Mouse (Mus musculus) ES-Bruce4 (cell line): ENCODE measurements at regions not wholly inside any gene's neighbourhood (a gene's known extent, or its start where the extent isn't known, plus 50 kb on each side); places are given as distances from the start of the nearest gene placed in this dataset.

Source experiments
- H3K27ac ChIP-seq: 2 replicates; pipeline ENCODE4 v1.5.1; 2012; ENCODE audit warnings: low read length, inconsistent platforms; ENCODE audit not compliant: insufficient read depth
- H3K27me3 ChIP-seq: 2 replicates; pipeline ENCODE4 v1.6.1; 2012; ENCODE audit warnings: mild to moderate bottlenecking, low read length, inconsistent platforms; ENCODE audit not compliant: control insufficient read depth, poor library complexity, insufficient read depth, severe bottlenecking
- H3K36me3 ChIP-seq: 2 replicates; pipeline ENCODE4 v1.6.1; 2012; ENCODE audit warnings: inconsistent platforms, mild to moderate bottlenecking, low read length, moderate library complexity; ENCODE audit not compliant: control insufficient read depth, poor library complexity, insufficient read depth, severe bottlenecking
- H3K4me1 ChIP-seq: one replicate; pipeline ENCODE4 v1.8.1; 2011; ENCODE audit warnings: low read length; ENCODE audit not compliant: control insufficient read depth, insufficient read depth
- H3K4me3 ChIP-seq: 2 replicates; pipeline ENCODE4 v1.5.1; 2011; ENCODE audit warnings: low read depth, mild to moderate bottlenecking, low read length
- H3K9ac ChIP-seq: 2 replicates; pipeline ENCODE4 v1.6.1; 2012; ENCODE audit warnings: low read depth, mild to moderate bottlenecking, inconsistent platforms; ENCODE audit not compliant: poor library complexity, severe bottlenecking
- H3K9me3 ChIP-seq: replicated peaks from 2 replicates; pipeline ENCODE4 v1.6.1; 2012; ENCODE audit warnings: mild to moderate bottlenecking, low read length, inconsistent platforms; ENCODE audit not compliant: control insufficient read depth, poor library complexity, insufficient read depth, severe bottlenecking
- CTCF ChIP-seq: IDR thresholded peaks from one replicate; pipeline ENCODE4 v1.8.1; 2011; ENCODE audit warnings: low read depth, low read length
- EP300 ChIP-seq: IDR thresholded peaks from 2 replicates; pipeline ENCODE4 v1.6.1; 2011; ENCODE audit warnings: low read depth, low read length; ENCODE audit not compliant: insufficient read depth
- POLR2A ChIP-seq: IDR thresholded peaks from one replicate; pipeline ENCODE4 v1.8.1; 2011; ENCODE audit warnings: low read length; ENCODE audit not compliant: insufficient read depth

DNA sequence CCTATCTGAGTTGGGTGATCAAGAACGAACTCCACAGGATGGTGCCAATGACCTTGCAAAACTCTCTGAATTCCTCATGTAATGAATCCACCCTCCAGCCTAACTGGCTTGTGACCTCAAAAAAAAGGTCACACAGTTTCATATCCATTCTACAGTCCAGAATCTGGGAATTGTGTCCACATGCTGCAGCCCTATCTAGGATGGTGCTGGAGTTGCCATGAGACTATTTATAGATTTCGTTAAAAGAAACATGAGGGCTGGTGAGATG lies 89.8 kb downstream of the Fam161a start:
- H3K27me3 ChIP-seq = no peaks in the 10 kb centered on the region
- peaks cover 11% of the 10 kb centered on the region for H3K9me3 ChIP-seq
- peak overlapping the region; percentile 97 for H3K27ac ChIP-seq
- H3K4me3 ChIP-seq = no peak overlapping the region
- TF ChIP-seq CTCF (no peak), EP300 (no peak)
- H3K9ac ChIP-seq = peak overlapping the region; percentile 69; the same call in 1 of the 2 replicates
- no peaks in the 10 kb centered on the region for H3K36me3 ChIP-seq
- peaks cover 5% of the 10 kb centered on the region for H3K4me1 ChIP-seq

GRCm38 (mm10) chr11:23114636-23115035 lies 107.3 kb downstream of the Fam161a start:
- H3K27ac ChIP-seq = no peak overlapping the region
- H3K9ac ChIP-seq = no peak overlapping the region
- H3K9me3 ChIP-seq = peaks cover 20% of the 10 kb centered on the region
- no peaks in the 10 kb centered on the region for H3K27me3 ChIP-seq
- H3K4me3 ChIP-seq = no peak overlapping the region
- H3K4me1 ChIP-seq = no peaks in the 10 kb centered on the region
- no peaks in the 10 kb centered on the region for H3K36me3 ChIP-seq
- TF ChIP-seq EP300 = no peak
- no peak for TF ChIP-seq POLR2A
- TF ChIP-seq CTCF = no peak

DNA sequence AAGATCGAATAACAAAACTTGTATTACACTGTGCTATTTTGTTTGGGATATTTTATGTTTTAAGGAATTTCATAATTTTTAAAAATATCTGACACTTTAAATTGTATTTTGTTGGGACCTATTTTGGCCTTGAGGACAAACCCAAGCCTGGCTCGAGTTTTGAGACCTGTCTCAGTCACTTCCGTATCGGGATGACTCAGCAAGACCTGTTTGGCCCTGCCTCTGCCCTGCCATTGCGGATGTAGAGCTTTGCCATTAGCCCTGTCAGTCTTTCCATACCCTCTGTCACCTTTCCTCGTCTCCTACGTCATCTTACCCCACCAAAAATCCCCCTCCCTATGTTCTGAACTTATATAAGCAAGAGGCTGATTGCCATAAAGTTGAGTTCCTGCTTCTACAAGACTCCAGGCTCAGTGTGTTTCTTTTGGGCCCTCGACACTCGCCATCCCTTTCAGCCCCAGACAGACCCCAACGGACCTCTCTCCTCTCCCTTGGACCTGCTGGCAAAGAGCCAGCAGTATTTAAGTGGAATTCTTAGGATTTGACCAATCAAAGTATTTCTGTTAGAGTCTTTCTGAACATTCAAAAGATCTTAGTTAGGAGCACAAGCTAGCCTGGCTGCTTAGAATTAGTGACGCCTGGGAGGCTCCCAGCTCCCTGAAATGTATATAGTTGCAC lies 113.3 kb downstream of the Fam161a start:
- H3K4me1 ChIP-seq = no peaks in the 10 kb centered on the region

DNA sequence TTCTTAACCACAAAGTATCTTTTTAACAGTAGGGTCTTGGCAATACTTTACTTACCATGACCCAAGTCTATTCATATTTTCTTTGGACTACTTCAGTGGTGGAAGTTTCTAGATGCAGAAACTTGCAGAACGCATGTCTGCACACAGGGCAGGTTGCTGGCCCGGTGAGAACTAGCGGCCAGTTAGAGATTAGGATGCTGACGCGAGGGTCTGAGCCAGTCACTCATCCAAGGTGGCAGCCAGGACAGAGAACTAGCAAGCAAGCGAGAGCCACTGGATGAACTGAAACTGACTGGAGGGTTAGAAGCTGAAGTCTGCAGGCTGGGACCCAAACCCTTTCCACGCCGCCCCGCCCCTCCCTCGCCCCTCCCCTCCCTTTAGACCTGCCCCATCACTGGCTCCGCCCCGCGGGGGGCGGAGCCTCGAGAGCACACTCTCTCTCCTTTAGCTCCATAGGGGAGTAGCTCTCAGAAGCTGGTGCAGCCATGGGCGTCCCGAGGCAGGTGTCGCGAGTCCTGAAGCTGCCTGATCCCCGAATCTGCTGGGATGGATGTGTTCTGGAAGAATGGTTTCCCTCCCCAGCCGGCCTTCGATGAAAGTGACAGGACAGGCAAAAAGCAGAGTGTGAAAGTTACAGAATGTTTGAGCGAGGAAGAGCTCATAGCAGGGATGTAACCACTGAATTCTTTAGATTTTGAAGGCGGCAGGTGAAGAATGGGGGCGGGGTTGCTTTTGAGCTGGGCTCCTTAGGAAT lies 117.0 kb downstream of the Fam161a start:
- Histone ChIP-seq H3K9ac (peak overlapping the region; percentile 66), H3K9me3 (no peaks in the 10 kb centered on the region), H3K27ac (no peak overlapping the region), H3K4me1 (no peaks in the 10 kb centered on the region), H3K27me3 (no peaks in the 10 kb centered on the region), H3K4me3 (peak overlapping the region; percentile 85), H3K36me3 (no peaks in the 10 kb centered on the region)
- peak; percentile 68 for TF ChIP-seq POLR2A
- no peak for TF ChIP-seq CTCF

More for the DNA sequence above, 113.3 kb downstream of the Fam161a start:
- no peak overlapping the region for H3K4me3 ChIP-seq
- no peak overlapping the region; the same call in 1 of the 2 replicates for H3K9ac ChIP-seq
- no peaks in the 10 kb centered on the region; the same call in 1 of the 2 replicates for H3K9me3 ChIP-seq
- H3K36me3 ChIP-seq = no peaks in the 10 kb centered on the region
- H3K27ac ChIP-seq = peak overlapping the region; percentile 41; the same call in 1 of the 2 replicates
- no peaks in the 10 kb centered on the region for H3K27me3 ChIP-seq
- 0 out of 2 replicates have a peak, but pooled peaks have one; percentile 43 for TF ChIP-seq EP300
- TF ChIP-seq CTCF = no peak
- TF ChIP-seq POLR2A = no peak

DNA sequence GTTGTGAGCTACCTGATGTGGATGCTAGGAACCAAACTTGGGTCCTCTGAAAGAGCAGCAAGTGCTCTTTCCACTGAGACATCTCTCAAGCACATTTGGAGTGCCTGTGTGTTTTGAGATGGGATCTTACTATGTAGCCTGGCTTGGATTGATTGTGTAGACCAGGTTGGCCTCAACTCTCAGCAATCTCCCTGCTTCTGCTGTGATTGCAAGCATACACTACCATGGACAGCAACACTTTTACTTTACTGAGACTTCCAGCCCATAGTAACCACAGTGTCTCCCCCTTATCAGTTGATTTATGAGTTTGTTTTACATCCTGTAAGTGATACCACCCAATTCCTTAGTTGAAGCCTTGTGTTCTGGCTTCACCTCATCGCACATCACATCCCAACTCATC lies 123.8 kb downstream of the Fam161a start:
- Histone ChIP-seq H3K4me1 (no peaks in the 10 kb centered on the region), H3K9ac (no peak overlapping the region), H3K27ac (no peak overlapping the region), H3K9me3 (no peaks in the 10 kb centered on the region), H3K36me3 (no peaks in the 10 kb centered on the region), H3K27me3 (no peaks in the 10 kb centered on the region), H3K4me3 (no peak overlapping the region)
- TF ChIP-seq CTCF (no peak), EP300 (no peak), POLR2A (no peak)

DNA sequence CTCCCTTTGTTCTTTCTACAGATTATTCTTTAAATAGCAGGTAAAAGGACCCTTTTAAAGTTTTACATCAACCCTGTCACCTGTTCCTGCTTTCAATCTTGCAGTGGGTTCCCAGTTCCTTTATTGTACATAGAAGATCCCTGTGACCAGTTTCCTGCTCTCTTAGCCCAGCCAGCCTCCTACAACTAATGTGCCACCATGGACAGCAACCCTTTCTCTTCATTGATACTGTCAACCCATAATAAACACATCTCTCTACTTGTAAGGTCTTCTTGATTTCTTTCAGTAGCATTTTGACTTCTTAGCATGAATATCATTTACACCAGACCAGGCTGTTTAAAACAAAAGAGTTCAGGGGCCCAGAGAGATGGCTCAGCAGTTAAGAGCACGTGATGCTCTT lies 124.2 kb upstream of the Xpo1 start:
- H3K9ac ChIP-seq = no peak overlapping the region
- no peaks in the 10 kb centered on the region for H3K36me3 ChIP-seq
- no peaks in the 10 kb centered on the region for H3K9me3 ChIP-seq
- no peak overlapping the region for H3K27ac ChIP-seq
- no peaks in the 10 kb centered on the region for H3K27me3 ChIP-seq
- TF ChIP-seq EP300 (no peak), POLR2A (no peak), CTCF (no peak)
- H3K4me3 ChIP-seq = no peak overlapping the region
- H3K4me1 ChIP-seq = no peaks in the 10 kb centered on the region
